In the genomic region with DNA sequence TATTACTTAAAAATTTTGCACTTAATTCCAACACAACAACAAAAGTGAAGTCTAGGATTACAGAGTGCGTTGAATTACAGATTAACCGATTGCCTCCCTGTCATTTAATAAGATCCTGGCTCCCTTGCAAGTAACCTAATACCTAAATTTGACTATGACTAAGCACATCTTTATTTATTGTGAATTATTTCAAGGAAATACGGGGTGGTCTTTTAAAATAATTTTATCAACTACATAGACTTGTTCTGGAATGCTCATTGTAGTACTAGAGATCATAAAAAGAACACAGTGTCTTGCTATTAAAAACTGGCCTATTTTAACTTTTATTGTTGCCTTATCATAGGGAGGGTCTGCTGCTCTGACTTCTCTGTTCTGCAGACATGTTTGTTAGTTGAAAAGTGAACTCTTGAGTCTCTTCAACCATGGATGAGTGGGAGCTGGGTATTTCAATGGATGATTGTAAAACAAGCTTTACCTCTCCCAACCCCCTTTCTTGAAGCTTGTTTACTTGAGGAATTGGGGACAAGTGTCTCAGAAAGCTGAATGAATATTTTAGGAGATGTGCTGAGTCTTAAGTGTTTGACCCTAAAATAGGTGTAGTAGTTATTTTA, we compare ENCODE assay signal across 8 mouse cellular contexts. TPM values are rescaled to one million over a fixed set of nuclear protein-coding genes. Genes with fewer than 3 reads are reported as not detected.
DNase-seq lines count a peak whose midpoint lies in the region; ATAC-seq and TF ChIP-seq lines count a peak whose summit lies in the region.
"Had no signal": no experiment of that assay in that cellular context is flagged by ENCODE, and none has a peak within 500 bp of the region (broad histone marks: within the 10 kb centered on the region; RNA-seq: fewer than 3 reads in every experiment).

No protein-coding gene starts in this region.

- peaks cover 3% of the 10 kb centered on the region for H3K4me1 ChIP-seq in lung, embryonic 14.5 days (ENCODE audit: insufficient read depth)
- H3K4me1 ChIP-seq in embryonic facial prominence, embryonic 15.5 days, result peaks cover 22% of the 10 kb centered on the region; the same call in 1 of the 2 replicates
- 0 out of 2 replicates have a peak, but pooled peaks cover 2% of the 10 kb centered on the region for H3K4me1 ChIP-seq in limb, embryonic 11.5 days (ENCODE audit: control insufficient read depth, insufficient read depth, low read length)
- peaks cover 6% of the 10 kb centered on the region for H3K4me1 ChIP-seq in stomach, embryonic 14.5 days (ENCODE audit: control insufficient read depth, insufficient read depth, low read length)

- peak overlapping the region; percentile 99 for H3K9ac ChIP-seq in lung, embryonic 14.5 days
- H3K9ac ChIP-seq in embryonic facial prominence, embryonic 15.5 days, result no peak overlapping the region
- no peak overlapping the region for H3K9ac ChIP-seq in limb, embryonic 11.5 days (ENCODE audit: low read length)
- peak overlapping the region; percentile 98 for H3K9ac ChIP-seq in stomach, embryonic 14.5 days (replicated peaks; ENCODE audit: low read depth, low read length)

- no peaks in the 10 kb centered on the region for H3K9me3 ChIP-seq in lung, embryonic 14.5 days (ENCODE audit: low read depth, low read length)
- H3K9me3 ChIP-seq in embryonic facial prominence, embryonic 15.5 days (replicated peaks), result no peaks in the 10 kb centered on the region
- H3K9me3 ChIP-seq in limb, embryonic 11.5 days (ENCODE audit: control insufficient read depth, low read length), result no peaks in the 10 kb centered on the region
- no peaks in the 10 kb centered on the region for H3K9me3 ChIP-seq in stomach, embryonic 14.5 days (ENCODE audit: control insufficient read depth, low read depth, low read length)

- H3K27ac ChIP-seq in lung, embryonic 14.5 days (ENCODE audit: low read depth), result no peak overlapping the region
- H3K27ac ChIP-seq in embryonic facial prominence, embryonic 15.5 days (replicated peaks), result no peak overlapping the region
- H3K27ac ChIP-seq in limb, embryonic 11.5 days (replicated peaks; ENCODE audit: low read depth, low read length), result no peak overlapping the region
- no peak overlapping the region for H3K27ac ChIP-seq in stomach, embryonic 14.5 days (ENCODE audit: low read length)

- WGBS in lung, embryonic 14.5 days, result 21% methylated on average over 3 of the region's 3 CpGs
- 9% methylated on average over 3 of the region's 3 CpGs for WGBS in embryonic facial prominence, embryonic 15.5 days
- 33% methylated on average over 3 of the region's 3 CpGs for WGBS in limb, embryonic 11.5 days
- 16% methylated on average over 3 of the region's 3 CpGs for WGBS in stomach, embryonic 14.5 days

- intact Hi-C loops in gastrocnemius, postnatal 36 days (cut with DNase I), result no loop called here

- no peak for ATAC-seq in lung, embryonic 14.5 days (ENCODE audit: insufficient read depth)
- no peak for ATAC-seq in embryonic facial prominence, embryonic 15.5 days (ENCODE audit: insufficient number of reproducible peaks, low FRiP score, low TSS enrichment, low read depth)
- ATAC-seq in limb, embryonic 11.5 days (ENCODE audit: insufficient number of reproducible peaks, low FRiP score, low TSS enrichment, low read depth), result no peak
- ATAC-seq in stomach, embryonic 14.5 days (ENCODE audit: insufficient number of reproducible peaks, insufficient read depth, low FRiP score, low read depth), result no peak

- no peak for TF ChIP-seq CTCF in lung, embryonic 14.5 days (IDR thresholded peaks at IDR 0.05; ENCODE audit: low read depth)

- no peaks in the 10 kb centered on the region for H3K27me3 ChIP-seq in lung, embryonic 14.5 days (ENCODE audit: insufficient read depth, low read length)
- no peaks in the 10 kb centered on the region for H3K27me3 ChIP-seq in embryonic facial prominence, embryonic 15.5 days
- H3K27me3 ChIP-seq in limb, embryonic 11.5 days (ENCODE audit: control insufficient read depth, insufficient read depth, low read length), result no peaks in the 10 kb centered on the region
- no peaks in the 10 kb centered on the region for H3K27me3 ChIP-seq in stomach, embryonic 14.5 days (ENCODE audit: control insufficient read depth, insufficient read depth, low read length)

- peak overlapping the region; percentile 99 for H3K4me3 ChIP-seq in lung, embryonic 14.5 days (ENCODE audit: low read depth, low read length)
- H3K4me3 ChIP-seq in embryonic facial prominence, embryonic 15.5 days (replicated peaks), result peak overlapping the region; percentile 98
- H3K4me3 ChIP-seq in limb, embryonic 11.5 days (ENCODE audit: low read depth, low read length), result peak overlapping the region; percentile 82
- H3K4me3 ChIP-seq in stomach, embryonic 14.5 days (ENCODE audit: low read depth, low read length), result peak overlapping the region; percentile 100

- no peak for DNase-seq in lung, embryonic 14.5 days
- DNase-seq in lung, postnatal 14 days, result no peak
- no peak for DNase-seq in limb, embryonic 11.5 days (ENCODE audit: low spot score)
- DNase-seq in right cerebral cortex, postnatal 10 days (ENCODE audit: low spot score in 2 of 2), result no peak
- no peak for DNase-seq in gastrocnemius, postnatal 36 days
- DNase-seq: kidney, postnatal 14 days had no signal

- peak overlapping the region; percentile 94 for H3K4me2 ChIP-seq in lung, embryonic 14.5 days
- H3K4me2 ChIP-seq in embryonic facial prominence, embryonic 15.5 days (replicated peaks), result peak overlapping the region; percentile 52
- H3K4me2 ChIP-seq in limb, embryonic 11.5 days (ENCODE audit: low read depth, severe bottlenecking), result peak overlapping the region; percentile 50
- H3K4me2 ChIP-seq in stomach, embryonic 14.5 days (replicated peaks; ENCODE audit: low read depth, low read length), result peak overlapping the region; percentile 68

- H3K36me3 ChIP-seq in lung, embryonic 14.5 days (ENCODE audit: insufficient read depth), result peaks cover 23% of the 10 kb centered on the region
- peaks cover 11% of the 10 kb centered on the region for H3K36me3 ChIP-seq in embryonic facial prominence, embryonic 15.5 days
- peaks cover 7% of the 10 kb centered on the region for H3K36me3 ChIP-seq in limb, embryonic 11.5 days (ENCODE audit: control insufficient read depth, insufficient read depth, low read length)
- peaks cover 8% of the 10 kb centered on the region for H3K36me3 ChIP-seq in stomach, embryonic 14.5 days (ENCODE audit: control insufficient read depth, insufficient read depth, low read length)

RNA-seq across cellular contexts. Expression of gene Skp1a, which starts 1.4 kb away (rescaled TPM):
- 781 and 807 TPM in 2 replicates for polyA plus RNA-seq in lung, embryonic 14.5 days (2014; fragmentation: Nextera tagmentation; extraction: Ambion mirVana)
- polyA plus RNA-seq in embryonic facial prominence, embryonic 15.5 days (2015; fragmentation: Nextera tagmentation; extraction: Ambion mirVana), result 748 and 818 TPM in 2 replicates
- 915 and 1,008 TPM in 2 replicates for polyA plus RNA-seq in limb, embryonic 11.5 days (2014; fragmentation: Nextera tagmentation; extraction: Ambion mirVana)
- polyA plus RNA-seq in stomach, embryonic 14.5 days (2014; fragmentation: Nextera tagmentation; extraction: Ambion mirVana), result 800 and 831 TPM in 2 replicates
- total RNA-seq in gastrocnemius, postnatal 36 days (2021), result 100 to 1,000 TPM; 244 to 259 TPM

RNA-seq across cellular contexts. Expression of gene Olfr1371, which starts 19.4 kb away (rescaled TPM):
- polyA plus RNA-seq in lung, embryonic 14.5 days (2014; fragmentation: Nextera tagmentation; extraction: Ambion mirVana), result not detected in 2 replicates
- not detected in 2 replicates for polyA plus RNA-seq in embryonic facial prominence, embryonic 15.5 days (2015; fragmentation: Nextera tagmentation; extraction: Ambion mirVana)
- polyA plus RNA-seq in limb, embryonic 11.5 days (2014; fragmentation: Nextera tagmentation; extraction: Ambion mirVana), result not detected in 2 replicates
- polyA plus RNA-seq in stomach, embryonic 14.5 days (2014; fragmentation: Nextera tagmentation; extraction: Ambion mirVana), result not detected in 2 replicates
- total RNA-seq in gastrocnemius, postnatal 36 days (2021), result not detected

RNA-seq across cellular contexts. Expression of gene Tcf7, which starts 49.7 kb away (rescaled TPM):
- polyA plus RNA-seq in lung, embryonic 14.5 days (2014; fragmentation: Nextera tagmentation; extraction: Ambion mirVana), result 64.2 and 68.8 TPM in 2 replicates
- polyA plus RNA-seq in embryonic facial prominence, embryonic 15.5 days (2015; fragmentation: Nextera tagmentation; extraction: Ambion mirVana), result 21.5 and 22.6 TPM in 2 replicates
- polyA plus RNA-seq in limb, embryonic 11.5 days (2014; fragmentation: Nextera tagmentation; extraction: Ambion mirVana), result 19.4 and 20.8 TPM in 2 replicates
- 4.4 and 5.3 TPM in 2 replicates for polyA plus RNA-seq in stomach, embryonic 14.5 days (2014; fragmentation: Nextera tagmentation; extraction: Ambion mirVana)
- total RNA-seq in gastrocnemius, postnatal 36 days (2021), result 1 to 10 TPM in 1 of 2 experiments, under 1 TPM in 1; 0.62 to 6.2 TPM

Comparison
In these comparisons a context has a peak if more than half of its experiments do, and no peak if none do; other contexts are left out.
1. H3K9ac ChIP-seq: peak in lung, embryonic 14.5 days (single experiment) and stomach, embryonic 14.5 days (single experiment); none in embryonic facial prominence, embryonic 15.5 days (single experiment) and limb, embryonic 11.5 days (single experiment).
2. Peak in every context shown above with its lines, with median percentiles within 50 percentile points of each other: H3K4me2 ChIP-seq and H3K4me3 ChIP-seq.